Mouse (Mus musculus): Measurements from ENCODE around the gene Pdlim5. TPM values are rescaled to one million over a fixed set of nuclear protein-coding genes. Genes with fewer than 3 reads are reported as not detected.
A peak's percentile ranks its signal among the peaks of the same experiment; 100 is the strongest.

The Pdlim5 gene
- polyA plus RNA-seq, 1 experiment from 2014 or later: 169 TPM

DNA sequence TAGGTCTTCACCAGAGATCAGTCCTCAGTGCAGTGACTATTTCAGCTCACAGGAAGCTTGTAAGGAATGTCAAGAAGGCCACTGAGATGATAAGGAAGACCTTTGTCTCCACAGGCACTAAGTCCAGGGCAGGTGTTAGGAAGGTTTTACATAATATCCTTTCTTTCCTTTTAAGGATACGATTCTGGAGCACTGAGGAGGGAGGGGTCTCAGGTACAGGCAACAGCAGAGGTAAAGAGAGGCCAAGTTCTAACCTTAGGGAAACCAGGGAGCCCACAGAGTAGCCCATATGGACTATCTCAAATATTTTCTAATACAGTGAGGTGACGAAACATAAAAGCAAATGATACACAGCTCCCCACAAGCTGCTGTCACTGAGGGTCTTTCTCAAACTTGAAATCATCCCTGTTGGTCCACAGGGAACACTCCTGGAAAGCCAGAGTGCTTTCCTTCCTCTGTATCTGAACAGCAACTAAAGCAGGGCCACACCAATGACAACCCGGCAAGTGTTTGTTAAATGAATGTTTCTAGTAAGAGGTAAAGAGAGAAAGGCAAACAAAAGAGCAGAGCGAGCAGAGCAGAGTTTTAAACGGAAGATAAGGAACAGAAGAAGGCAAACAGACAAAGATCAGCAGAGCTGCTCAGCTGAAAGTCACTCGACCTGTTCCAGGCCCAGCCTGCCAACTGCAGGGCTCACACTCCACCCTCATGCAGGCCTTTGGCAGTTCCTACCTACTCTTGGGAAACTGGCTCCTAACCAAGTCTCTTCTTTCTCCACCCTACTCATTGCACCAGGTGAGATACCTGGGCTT is 55.9 kb downstream of the Pdlim5 start:
- peaks cover 9% of the 10 kb centered on the region; the same call in 1 of the 2 replicates for H3K36me3 ChIP-seq

DNA sequence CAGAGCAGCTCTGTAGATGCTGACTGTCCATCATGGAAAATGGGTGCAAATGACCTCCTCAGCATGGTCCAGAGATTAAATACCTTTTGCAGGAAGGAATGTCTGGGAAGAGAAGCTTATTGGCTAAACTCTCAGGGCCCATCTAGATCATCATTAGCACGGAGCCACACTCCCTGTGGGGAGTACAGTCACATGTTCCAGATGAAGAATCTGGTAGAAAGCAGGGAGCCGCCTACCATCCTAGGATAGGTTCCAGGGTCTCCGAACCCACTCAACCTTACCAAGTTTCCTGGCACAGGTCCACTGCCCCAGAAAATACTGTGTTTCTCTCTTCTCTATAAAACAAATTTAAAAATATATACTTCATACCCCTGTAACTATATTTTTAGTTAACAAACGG is 57.4 kb downstream of the Pdlim5 start:
- Histone ChIP-seq H3K27me3 (replicated peaks) (no peaks in the 10 kb centered on the region), H3K4me2 (no peak overlapping the region), H3K9ac (no peak overlapping the region), H3K4me1 (peaks cover 51% of the 10 kb centered on the region), H3K9me3 (no peaks in the 10 kb centered on the region), H3K4me3 (no peak overlapping the region), H3K27ac (replicated peaks) (no peak overlapping the region), H3K36me3 (peaks cover 9% of the 10 kb centered on the region; the same call in 1 of the 2 replicates)
- no peak for ATAC-seq (ENCODE audit: extremely low read depth, insufficient number of reproducible peaks, low FRiP score, low TSS enrichment)
- 64% methylated on average over 4 of the region's 4 CpGs for WGBS

More for the DNA sequence above, 55.9 kb downstream of the Pdlim5 start:
- WGBS: 21% methylated on average over 6 of the region's 6 CpGs
- Histone ChIP-seq H3K27me3 (replicated peaks) (no peaks in the 10 kb centered on the region), H3K4me2 (no peak overlapping the region), H3K9me3 (no peaks in the 10 kb centered on the region), H3K4me3 (no peak overlapping the region), H3K4me1 (peaks cover 36% of the 10 kb centered on the region), H3K9ac (0 out of 2 replicates have a peak overlapping the region, but pooled peaks have one; percentile 21), H3K27ac (replicated peaks) (peak overlapping the region; percentile 55)
- no peak for ATAC-seq (ENCODE audit: extremely low read depth, insufficient number of reproducible peaks, low FRiP score, low TSS enrichment)

DNA sequence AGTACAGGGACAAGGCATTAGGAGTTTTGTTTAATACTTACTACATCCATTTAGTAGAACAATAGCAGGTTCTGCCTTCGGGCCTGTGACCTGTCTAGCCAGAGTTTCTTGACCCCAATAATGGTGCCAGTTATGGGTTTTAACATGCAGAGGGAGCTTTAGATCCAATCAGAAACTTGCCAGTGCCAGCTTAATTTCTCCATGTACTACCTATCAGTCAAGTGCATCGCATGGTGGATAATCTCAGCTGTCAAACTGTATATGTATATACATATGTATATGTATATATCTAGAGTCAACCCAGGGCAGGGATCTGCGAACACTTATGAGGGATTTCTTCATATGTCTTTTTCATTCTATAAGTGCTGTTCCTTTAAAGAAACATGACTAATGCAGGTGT is 61.0 kb downstream of the Pdlim5 start:
- Histone ChIP-seq H3K4me2 (no peak overlapping the region), H3K4me3 (no peak overlapping the region), H3K27me3 (replicated peaks) (no peaks in the 10 kb centered on the region), H3K36me3 (peaks cover 7% of the 10 kb centered on the region; the same call in 1 of the 2 replicates), H3K9me3 (no peaks in the 10 kb centered on the region), H3K27ac (replicated peaks) (no peak overlapping the region), H3K4me1 (peaks cover 54% of the 10 kb centered on the region), H3K9ac (no peak overlapping the region)
- WGBS: 92% methylated on average over 3 of the region's 3 CpGs
- ATAC-seq (ENCODE audit: extremely low read depth, insufficient number of reproducible peaks, low FRiP score, low TSS enrichment): no peak

DNA sequence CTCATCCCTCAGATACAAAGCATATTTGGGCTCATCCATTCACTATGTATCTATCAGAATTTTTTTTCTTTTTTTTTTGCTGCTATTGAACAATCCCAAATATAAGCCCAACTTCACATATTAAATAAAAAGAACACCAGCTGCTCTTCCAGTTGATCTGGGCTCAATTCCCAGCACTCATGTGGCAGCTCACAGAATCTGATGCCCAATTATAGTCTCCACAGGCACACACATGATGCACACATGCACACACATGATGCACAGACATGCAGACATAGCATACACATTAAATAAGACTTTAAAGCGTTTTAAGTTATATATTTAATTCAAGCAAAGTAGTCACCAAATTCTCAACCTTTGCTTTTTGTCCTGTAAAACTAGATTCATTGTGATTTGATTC is 62.0 kb downstream of the Pdlim5 start:
- Histone ChIP-seq H3K36me3 (peaks cover 11% of the 10 kb centered on the region; the same call in 1 of the 2 replicates), H3K27ac (replicated peaks) (no peak overlapping the region)

DNA sequence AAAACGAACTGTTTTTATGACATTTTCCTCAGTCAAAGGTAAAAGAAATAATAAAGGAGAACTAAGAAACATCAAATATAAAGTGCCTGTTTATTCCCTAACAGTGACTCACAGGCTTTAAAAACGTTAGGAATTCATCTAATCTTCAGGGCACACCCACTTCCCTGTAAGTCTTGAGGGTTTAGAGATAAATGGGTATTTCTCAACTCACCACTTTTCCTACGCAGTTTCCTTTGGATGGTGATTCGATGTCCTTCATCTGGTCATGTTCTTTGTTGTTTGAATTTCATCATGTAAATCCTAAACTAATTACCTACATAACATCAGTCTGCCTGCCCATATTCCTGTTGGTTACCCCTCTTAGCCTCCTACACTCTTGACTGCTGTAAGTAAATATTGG is 62.8 kb downstream of the Pdlim5 start:
- Histone ChIP-seq H3K4me3 (no peak overlapping the region), H3K9me3 (no peaks in the 10 kb centered on the region), H3K4me2 (no peak overlapping the region), H3K27ac (replicated peaks) (peak overlapping the region; percentile 36; the same call in 1 of the 2 replicates), H3K27me3 (replicated peaks) (no peaks in the 10 kb centered on the region), H3K36me3 (peaks cover 8% of the 10 kb centered on the region; the same call in 1 of the 2 replicates), H3K4me1 (peaks cover 43% of the 10 kb centered on the region), H3K9ac (no peak overlapping the region)
- WGBS: 20% methylated on average over 4 of the region's 4 CpGs
- no peak for ATAC-seq (ENCODE audit: extremely low read depth, insufficient number of reproducible peaks, low FRiP score, low TSS enrichment)

More for the DNA sequence above, 62.0 kb downstream of the Pdlim5 start:
- ATAC-seq (ENCODE audit: extremely low read depth, insufficient number of reproducible peaks, low FRiP score, low TSS enrichment): no peak
- no peaks in the 10 kb centered on the region for H3K9me3 ChIP-seq
- H3K4me2 ChIP-seq: no peak overlapping the region
- peaks cover 43% of the 10 kb centered on the region for H3K4me1 ChIP-seq
- H3K9ac ChIP-seq: no peak overlapping the region
- WGBS: 77% methylated on average over 1 of the region's 1 CpGs
- no peaks in the 10 kb centered on the region for H3K27me3 ChIP-seq (replicated peaks)
- H3K4me3 ChIP-seq: no peak overlapping the region

DNA sequence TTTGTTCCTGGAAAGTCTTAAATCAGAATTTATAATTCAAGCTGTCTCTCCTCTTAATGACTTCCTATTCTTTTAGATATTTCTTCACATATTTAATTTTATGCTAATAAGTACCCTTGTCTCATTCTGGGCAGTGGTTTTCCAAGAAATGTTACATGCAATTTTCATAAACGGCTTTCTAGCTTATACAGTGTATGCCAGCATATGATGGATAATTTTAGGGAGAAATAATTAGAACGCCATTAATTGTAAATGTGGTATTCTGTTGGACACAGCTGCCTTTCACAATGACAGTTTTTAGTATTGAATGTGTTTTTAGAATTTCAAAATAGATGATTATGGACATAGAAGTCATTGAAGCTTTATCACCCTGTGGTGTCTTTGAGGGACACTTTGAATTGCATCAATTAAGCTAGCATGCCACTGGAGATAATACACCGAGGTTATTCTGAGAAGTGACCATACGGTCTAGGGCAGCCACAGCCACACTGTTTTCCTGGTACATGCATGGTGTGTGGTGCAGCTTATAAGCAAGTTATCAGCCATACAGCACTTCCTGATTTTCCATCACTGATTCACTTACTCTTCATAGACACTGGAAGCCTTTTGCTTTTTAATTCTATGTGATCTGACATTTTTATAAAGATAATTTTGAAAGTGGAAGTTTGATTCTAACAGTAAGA is 63.5 kb downstream of the Pdlim5 start:
- ATAC-seq (ENCODE audit: extremely low read depth, insufficient number of reproducible peaks, low FRiP score, low TSS enrichment): no peak
- H3K36me3 ChIP-seq: 0 out of 2 replicates have a peak, but pooled peaks cover 6% of the 10 kb centered on the region

DNA sequence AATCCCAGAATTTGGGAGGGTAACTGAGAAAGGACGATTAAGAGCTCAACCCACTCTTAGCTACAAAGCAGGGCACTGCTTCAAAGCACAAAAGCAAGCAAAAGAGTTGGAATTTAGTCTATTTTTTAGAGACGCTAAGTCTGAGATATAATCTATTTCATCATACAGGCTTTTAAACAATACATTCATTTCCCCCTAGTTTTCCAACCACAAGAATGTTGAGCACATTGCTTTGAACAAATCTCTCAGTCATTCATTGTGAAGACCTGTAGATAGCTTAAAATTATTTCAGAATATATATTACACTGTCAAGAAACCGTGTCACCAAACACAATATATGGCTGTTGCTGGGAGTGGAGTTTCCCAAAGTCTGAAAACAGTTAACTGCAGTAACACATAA is 65.1 kb downstream of the Pdlim5 start:
- 0 out of 2 replicates have a peak, but pooled peaks cover 6% of the 10 kb centered on the region for H3K36me3 ChIP-seq
- WGBS: 78% methylated on average over 3 of the region's 3 CpGs
- H3K27ac ChIP-seq (replicated peaks): no peak overlapping the region
- no peak for ATAC-seq (ENCODE audit: extremely low read depth, insufficient number of reproducible peaks, low FRiP score, low TSS enrichment)
- peaks cover 40% of the 10 kb centered on the region for H3K4me1 ChIP-seq
- no peaks in the 10 kb centered on the region for H3K27me3 ChIP-seq (replicated peaks)
- no peaks in the 10 kb centered on the region for H3K9me3 ChIP-seq
- no peak overlapping the region for H3K4me2 ChIP-seq
- H3K9ac ChIP-seq: no peak overlapping the region
- no peak overlapping the region for H3K4me3 ChIP-seq

More for the DNA sequence above, 63.5 kb downstream of the Pdlim5 start:
- Histone ChIP-seq H3K27me3 (replicated peaks) (no peaks in the 10 kb centered on the region), H3K4me3 (no peak overlapping the region), H3K9ac (no peak overlapping the region), H3K27ac (replicated peaks) (peak overlapping the region; percentile 64; the same call in 1 of the 2 replicates), H3K4me2 (no peak overlapping the region), H3K9me3 (no peaks in the 10 kb centered on the region), H3K4me1 (peaks cover 40% of the 10 kb centered on the region)
- WGBS: 52% methylated on average over 4 of the region's 4 CpGs

DNA sequence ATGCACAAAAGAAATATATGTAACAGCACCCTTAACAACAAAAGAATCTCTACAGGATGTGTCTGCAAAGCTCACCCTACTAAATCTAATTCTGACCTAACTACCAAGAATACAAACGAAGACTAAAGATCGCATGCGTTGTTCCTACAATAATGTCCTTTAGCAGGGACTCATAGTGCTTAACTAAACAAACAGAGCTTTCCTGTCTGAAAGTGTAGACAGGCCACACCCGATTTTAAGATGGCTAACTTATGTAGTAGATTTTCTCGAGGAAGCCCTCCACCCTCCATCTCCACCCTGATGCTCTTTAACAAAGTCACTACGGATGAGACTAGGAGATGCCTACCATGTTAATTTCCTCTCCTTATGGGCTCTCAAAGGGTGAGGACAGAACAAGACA is 71.9 kb downstream of the Pdlim5 start:
- 50% methylated on average over 6 of the region's 6 CpGs for WGBS
- H3K4me2 ChIP-seq: no peak overlapping the region
- no peaks in the 10 kb centered on the region for H3K9me3 ChIP-seq
- H3K4me3 ChIP-seq: no peak overlapping the region
- no peaks in the 10 kb centered on the region for H3K36me3 ChIP-seq
- no peak overlapping the region for H3K9ac ChIP-seq
- H3K27ac ChIP-seq (replicated peaks): peak overlapping the region; percentile 48
- no peak for ATAC-seq (ENCODE audit: extremely low read depth, insufficient number of reproducible peaks, low FRiP score, low TSS enrichment)
- peaks cover 40% of the 10 kb centered on the region for H3K4me1 ChIP-seq
- no peaks in the 10 kb centered on the region for H3K27me3 ChIP-seq (replicated peaks)

DNA sequence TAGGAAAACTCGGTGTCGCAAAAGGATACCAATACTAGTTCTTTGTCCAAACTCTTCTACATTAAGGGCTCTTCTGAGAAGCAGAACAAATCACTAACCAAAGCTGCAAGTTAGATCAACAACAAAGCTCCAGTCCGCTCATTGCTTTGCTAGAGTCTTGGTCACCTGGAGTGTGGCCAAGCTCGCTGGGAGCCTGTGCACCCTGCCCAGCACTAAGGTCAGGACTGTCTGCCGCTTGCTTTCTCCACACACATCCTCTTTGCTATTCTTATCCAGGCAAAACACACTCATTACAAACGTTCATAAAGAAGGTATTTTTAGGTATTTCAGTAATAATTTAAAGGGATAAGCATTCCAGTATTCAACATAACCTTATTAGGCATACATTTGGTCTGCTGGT is 73.6 kb downstream of the Pdlim5 start:
- WGBS: 37% methylated on average over 6 of the region's 6 CpGs
- ATAC-seq (ENCODE audit: extremely low read depth, insufficient number of reproducible peaks, low FRiP score, low TSS enrichment): no peak; the same call in 1 of the 2 replicates
- Histone ChIP-seq H3K4me2 (peak overlapping the region; percentile 34), H3K4me3 (no peak overlapping the region), H3K27me3 (replicated peaks) (no peaks in the 10 kb centered on the region), H3K9ac (peak overlapping the region; percentile 44; the same call in 1 of the 2 replicates), H3K4me1 (peaks cover 41% of the 10 kb centered on the region), H3K36me3 (no peaks in the 10 kb centered on the region), H3K9me3 (no peaks in the 10 kb centered on the region), H3K27ac (replicated peaks) (peak overlapping the region; percentile 70)

DNA sequence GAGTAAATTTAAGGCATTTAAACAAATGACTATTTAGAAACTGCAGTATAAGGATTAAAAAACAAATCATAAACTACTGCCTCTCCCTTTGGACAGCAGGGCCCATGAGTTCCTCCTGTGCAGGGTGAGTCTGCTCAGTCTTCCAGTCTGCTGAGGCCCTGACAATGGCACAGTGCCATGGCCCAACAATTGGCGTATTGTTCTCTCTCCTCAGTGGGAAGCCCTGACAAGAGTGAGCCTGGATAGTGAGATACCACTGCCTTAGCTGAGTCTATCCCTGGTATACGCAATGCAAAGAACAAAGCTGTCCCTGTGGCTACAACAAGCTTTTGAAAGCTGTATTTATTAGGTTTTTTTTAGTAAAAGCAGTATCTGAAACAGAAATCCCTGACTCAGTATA is 77.3 kb downstream of the Pdlim5 start:
- peaks cover 52% of the 10 kb centered on the region for H3K4me1 ChIP-seq
- H3K9ac ChIP-seq: no peak overlapping the region
- peak overlapping the region; percentile 73 for H3K27ac ChIP-seq (replicated peaks)
- H3K4me2 ChIP-seq: no peak overlapping the region
- H3K4me3 ChIP-seq: no peak overlapping the region
- no peaks in the 10 kb centered on the region for H3K9me3 ChIP-seq
- no peaks in the 10 kb centered on the region for H3K27me3 ChIP-seq (replicated peaks)
- no peaks in the 10 kb centered on the region for H3K36me3 ChIP-seq
- ATAC-seq (ENCODE audit: extremely low read depth, insufficient number of reproducible peaks, low FRiP score, low TSS enrichment): peak; percentile 71
- WGBS: 9% methylated on average over 2 of the region's 2 CpGs

DNA sequence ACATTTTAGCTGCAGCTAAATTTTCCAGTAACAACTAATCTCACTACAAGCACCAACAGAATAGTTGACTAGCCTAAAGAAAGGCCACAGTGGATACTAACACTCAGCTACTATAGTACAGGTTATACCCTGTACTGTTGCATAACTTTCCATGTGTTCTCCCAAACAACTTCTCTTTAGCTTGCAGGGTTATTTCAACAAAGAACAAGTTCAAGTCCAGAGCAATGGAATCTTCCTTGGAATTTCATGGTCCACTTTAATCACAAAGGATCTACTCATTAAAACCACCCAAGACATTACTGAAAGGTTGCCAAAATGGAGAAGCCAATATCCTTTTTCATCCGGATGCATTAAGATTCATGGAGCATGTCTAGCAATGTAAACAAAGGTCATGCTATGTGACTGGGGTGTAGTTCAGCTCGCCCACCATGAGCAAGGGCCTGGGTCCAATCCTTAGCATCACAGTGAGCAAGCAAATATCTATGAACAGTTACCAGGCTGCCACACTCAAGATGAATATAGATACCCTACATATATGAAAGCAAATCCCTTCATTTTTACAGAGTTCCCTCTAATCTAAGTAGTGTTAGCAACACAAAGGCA is 79.3 kb downstream of the Pdlim5 start:
- Histone ChIP-seq H3K4me2 (no peak overlapping the region), H3K4me1 (peaks cover 46% of the 10 kb centered on the region), H3K27me3 (replicated peaks) (no peaks in the 10 kb centered on the region), H3K4me3 (no peak overlapping the region), H3K36me3 (peaks cover 7% of the 10 kb centered on the region), H3K9me3 (no peaks in the 10 kb centered on the region), H3K27ac (replicated peaks) (peak overlapping the region; percentile 44; the same call in 1 of the 2 replicates), H3K9ac (no peak overlapping the region)
- 67% methylated on average over 2 of the region's 2 CpGs for WGBS
- no peak for ATAC-seq (ENCODE audit: extremely low read depth, insufficient number of reproducible peaks, low FRiP score, low TSS enrichment)
